Mouse (Mus musculus) layer of hippocampus, adult 2 months (tissue): ENCODE results near the gene Olfr315. TPM values are rescaled to one million over a fixed set of nuclear protein-coding genes. Genes with fewer than 3 reads are reported as not detected.
"Not testable (repeated sequence)": the region's sequence is repeated elsewhere in the genome, so short reads cannot be mapped to it uniquely, and the experiment has no call there.

Experiments
- DNase-seq, 2 experiments: peaks; one replicate each; pipeline ENCODE4 v3.0.0; 2022; ENCODE audit warnings: low spot score in 2 of 2
- H3K27ac ChIP-seq: fragments of 200-600 bp; 2 replicates; pipeline ENCODE4 v1.8.1; 2022
- H3K4me3 ChIP-seq: fragments of 200-600 bp; 2 replicates; pipeline ENCODE4 v1.8.1; 2022; ENCODE audit warnings: mild to moderate bottlenecking
- CTCF ChIP-seq: fragments of 200-600 bp; conservative IDR thresholded peaks from 2 replicates; pipeline ENCODE4 v1.8.1; 2022; ENCODE audit warnings: antibody characterized with exemption, mild to moderate bottlenecking, moderate library complexity
- total RNA-seq, 2 experiments: library from RNA; stranded (reverse); gene quantifications; 2 replicates each; pipeline ENCODE4 v1.2.3; 2021

Olfr315 gene
- total RNA-seq, 2 experiments from 2014 or later, result not detected

- no peak for DNase-seq
- no peak overlapping the region for H3K4me3 ChIP-seq
- no peak overlapping the region for H3K27ac ChIP-seq
Observed at GRCm38 (mm10) chr11:58790646-58791045, 17.7 kb downstream of the Olfr315 start.

GRCm38 (mm10) chr11:58795856-58796255 is 22.9 kb downstream of the Olfr315 start:
- DNase-seq, result no peak
- H3K27ac ChIP-seq, result peak overlapping the region; percentile 37; the same call in 1 of the 2 replicates
- no peak overlapping the region for H3K4me3 ChIP-seq
- peak; percentile 51 for TF ChIP-seq CTCF

More at GRCm38 (mm10) chr11:58790646-58791045, 17.7 kb downstream of the Olfr315 start:
- no peak for TF ChIP-seq CTCF

- H3K4me3 ChIP-seq, result no peak overlapping the region
- no peak for TF ChIP-seq CTCF
- H3K27ac ChIP-seq, result peak overlapping the region; percentile 37; the same call in 1 of the 2 replicates
- peak; percentile 71 to 76 for DNase-seq
Observed at GRCm38 (mm10) chr11:58796850-58797249, 23.9 kb downstream of the Olfr315 start.

GRCm38 (mm10) chr11:58799747-58800146 is 26.8 kb downstream of the Olfr315 start:
- no peak overlapping the region; the same call in 1 of the 2 replicates for H3K27ac ChIP-seq
- no peak for DNase-seq
- no peak for TF ChIP-seq CTCF
- no peak overlapping the region for H3K4me3 ChIP-seq

- TF ChIP-seq CTCF, result no peak
- H3K27ac ChIP-seq, result peak within 1 kb of the TSS; percentile 79
- peak; percentile 22 to 38 for DNase-seq
- peak within 1 kb of the TSS; percentile 22; the same call in 1 of the 2 replicates for H3K4me3 ChIP-seq
Observed at GRCm38 (mm10) chr11:58801558-58802228, 28.7 kb downstream of the Olfr315 start, which contains the start of gene Fam183b. Gene Fam183b, minus strand, starts transcription at chr11:58801960.

- no peak for TF ChIP-seq CTCF
- Histone ChIP-seq H3K27ac (no peak overlapping the region), H3K4me3 (no peak overlapping the region)
- no peak for DNase-seq
Observed at GRCm38 (mm10) chr11:58803871-58804270, 30.9 kb downstream of the Olfr315 start.

- DNase-seq, result no peak
- no peak overlapping the region for H3K27ac ChIP-seq
- no peak for TF ChIP-seq CTCF
- no peak overlapping the region for H3K4me3 ChIP-seq
Observed at GRCm38 (mm10) chr11:58804393-58804792, 31.4 kb downstream of the Olfr315 start.

- Histone ChIP-seq H3K27ac (no peak overlapping the region), H3K4me3 (no peak overlapping the region)
- TF ChIP-seq CTCF, result peak; percentile 63
- no peak for DNase-seq
Observed at GRCm38 (mm10) chr11:58812001-58812400, 39.0 kb downstream of the Olfr315 start.

- H3K4me3 ChIP-seq, DNase-seq, H3K27ac ChIP-seq: not testable (repeated sequence)
Observed at GRCm38 (mm10) chr11:58814700-58815099, 41.7 kb downstream of the Olfr315 start, which contains the start of gene Olfr313. Gene Olfr313, plus strand, starts transcription at chr11:58815000.

GRCm38 (mm10) chr11:58815676-58816075 is 42.7 kb downstream of the Olfr315 start:
- H3K27ac ChIP-seq, result no peak overlapping the region
- no peak for TF ChIP-seq CTCF
- DNase-seq, result no peak
- H3K4me3 ChIP-seq, result no peak overlapping the region

- H3K27ac ChIP-seq, DNase-seq, H3K4me3 ChIP-seq: not testable (repeated sequence)
Observed at GRCm38 (mm10) chr11:58828937-58829336, 55.9 kb downstream of the Olfr315 start, which contains the start of gene Olfr312. Gene Olfr312, plus strand, starts transcription at chr11:58829237.

- no peak overlapping the region for H3K4me3 ChIP-seq
- DNase-seq, result no peak
- H3K27ac ChIP-seq, result no peak overlapping the region
- no peak for TF ChIP-seq CTCF
Observed at GRCm38 (mm10) chr11:58829764-58830163, 56.8 kb downstream of the Olfr315 start.

Other genes starting within 250 kb of the Olfr315 start
- not detected for gene Olfr330, start 238.4 kb upstream of the Olfr315 start, total RNA-seq
- gene Olfr329-ps, start 226.8 kb upstream of the Olfr315 start, total RNA-seq, result not detected
- gene Olfr328, start 217.6 kb upstream of the Olfr315 start, total RNA-seq, result under 1 TPM; 0.12 to 0.13 TPM
- not detected for gene Olfr224, start 202.6 kb upstream of the Olfr315 start, total RNA-seq
- not detected for gene Olfr325, start 195.5 kb upstream of the Olfr315 start, total RNA-seq
- not detected for gene Olfr324, start 178.1 kb upstream of the Olfr315 start, total RNA-seq
- gene 2210407C18Rik, start 157.1 kb upstream of the Olfr315 start, total RNA-seq, result not detected
- gene Olfr323, start 142.7 kb upstream of the Olfr315 start, total RNA-seq, result not detected
- not detected for gene Trim58, start 132.7 kb upstream of the Olfr315 start, total RNA-seq
- gene Olfr322, start 114.4 kb upstream of the Olfr315 start, total RNA-seq, result not detected
- gene Olfr320, start 92.1 kb upstream of the Olfr315 start, total RNA-seq, result not detected
- gene Olfr319, start 74.0 kb upstream of the Olfr315 start, total RNA-seq, result not detected
- not detected for gene Olfr318, start 49.2 kb upstream of the Olfr315 start, total RNA-seq
- under 1 TPM; 0.20 to 0.25 TPM for gene Olfr317, start 34.0 kb upstream of the Olfr315 start, total RNA-seq
- gene Olfr316, start 20.5 kb upstream of the Olfr315 start, total RNA-seq, result under 1 TPM; 0.61 to 0.77 TPM
- not detected for gene Olfr314, start 9.8 kb downstream of the Olfr315 start, total RNA-seq
- gene Fam183b, start 28.8 kb downstream of the Olfr315 start, total RNA-seq, result 1 to 10 TPM; 6.3 to 7.5 TPM
- gene Olfr313, start 41.8 kb downstream of the Olfr315 start, total RNA-seq, result not detected
- not detected for gene Olfr312, start 56.0 kb downstream of the Olfr315 start, total RNA-seq
- not detected for gene Olfr311, start 66.1 kb downstream of the Olfr315 start, total RNA-seq
- 10 to 100 TPM; 20.9 to 22.3 TPM for gene Gm12258, start 74.0 kb downstream of the Olfr315 start, total RNA-seq
- 10 to 100 TPM; 11.2 to 12.0 TPM for gene 2810021J22Rik, start 94.0 kb downstream of the Olfr315 start, total RNA-seq
- 10 to 100 TPM in 1 of 2 experiments, 1 to 10 TPM in 1; 9.9 to 10.3 TPM for gene Zfp39, start 131.0 kb downstream of the Olfr315 start, total RNA-seq
- not detected for gene Btnl10, start 144.7 kb downstream of the Olfr315 start, total RNA-seq
- gene Rnf187, start 165.7 kb downstream of the Olfr315 start, total RNA-seq, result 100 to 1,000 TPM; 462 to 508 TPM
- 100 to 1,000 TPM in 1 of 2 experiments, 10 to 100 TPM in 1; 91.3 to 103 TPM for gene Hist3h2ba, start 175.7 kb downstream of the Olfr315 start, total RNA-seq
- 10 to 100 TPM; 66.0 to 69.3 TPM for gene Hist3h2a, start 181.5 kb downstream of the Olfr315 start, total RNA-seq
- 1 to 10 TPM; 5.3 to 6.5 TPM for gene Trim17, start 181.5 kb downstream of the Olfr315 start, total RNA-seq
- gene Trim11, start 204.9 kb downstream of the Olfr315 start, total RNA-seq, result 10 to 100 TPM; 32.5 to 35.5 TPM